Mouse (Mus musculus) ES-E14 (cell line): Measurements from ENCODE around the gene Retreg3.

Experiments used
- CHD2 ChIP-seq: IDR thresholded peaks from 2 replicates; pipeline ENCODE4 v1.6.1; 2014; ENCODE audit warnings: mild to moderate bottlenecking, low read depth, low read length, inconsistent platforms
- MAFK ChIP-seq: IDR thresholded peaks from 2 replicates; pipeline ENCODE4 v1.6.1; 2014; ENCODE audit warnings: mild to moderate bottlenecking, low read depth, low read length, inconsistent platforms; ENCODE audit not compliant: insufficient read depth
- ZC3H11A ChIP-seq: IDR thresholded peaks from 2 replicates; pipeline ENCODE4 v1.6.1; 2012; ENCODE audit warnings: low read depth, mild to moderate bottlenecking, inconsistent platforms, low read length, borderline replicate concordance

- TF ChIP-seq MAFK (no peak), CHD2 (no peak), ZC3H11A (no peak)
Measured at GRCm38 (mm10) chr11:101112186-101112585, 7.5 kb downstream of the Retreg3 start.
